Mouse (Mus musculus): ENCODE measurements around the gene Agpat2. TPM values are rescaled to one million over a fixed set of nuclear protein-coding genes. Genes with fewer than 3 reads are reported as not detected.
A peak's percentile ranks its signal among the peaks of the same experiment; 100 is the strongest.

Agpat2 gene
- polyA plus RNA-seq, 1 experiment from 2014 or later = 28.7 TPM

- 9% methylated on average over 6 of the region's 6 CpGs for WGBS (ENCODE audit: insufficient replicate concordance)
- no peak for ATAC-seq
- H3K36me3 ChIP-seq = no peaks in the 10 kb centered on the region
- H3K4me3 ChIP-seq = peak overlapping the region; percentile 63
- no peaks in the 10 kb centered on the region for H3K9me3 ChIP-seq (replicated peaks)
- H3K4me2 ChIP-seq = peak overlapping the region; percentile 90
- H3K27me3 ChIP-seq (replicated peaks) = peaks cover 47% of the 10 kb centered on the region
- H3K4me1 ChIP-seq = peaks cover 64% of the 10 kb centered on the region
- H3K27ac ChIP-seq = peak overlapping the region; percentile 72
- peak overlapping the region; percentile 71 for H3K9ac ChIP-seq
Observed at GRCm38 (mm10) chr2:26603159-26603558, 1.1 kb downstream of the Agpat2 start.

GRCm38 (mm10) chr2:26602631-26603030 lies 1.6 kb downstream of the Agpat2 start:
- 73% methylated on average over 5 of the region's 5 CpGs for WGBS (ENCODE audit: insufficient replicate concordance)
- Histone ChIP-seq H3K4me2 (peak overlapping the region; percentile 90), H3K4me1 (peaks cover 60% of the 10 kb centered on the region)

GRCm38 (mm10) chr2:26601595-26601994 lies 2.6 kb downstream of the Agpat2 start:
- 71% methylated on average over 1 of the region's 1 CpGs for WGBS (ENCODE audit: insufficient replicate concordance)
- Histone ChIP-seq H3K27me3 (replicated peaks) (peaks cover 37% of the 10 kb centered on the region), H3K27ac (no peak overlapping the region), H3K4me2 (no peak overlapping the region), H3K36me3 (no peaks in the 10 kb centered on the region; the same call in 1 of the 2 replicates), H3K9me3 (replicated peaks) (no peaks in the 10 kb centered on the region), H3K4me1 (peaks cover 50% of the 10 kb centered on the region), H3K4me3 (no peak overlapping the region), H3K9ac (no peak overlapping the region)
- no peak for ATAC-seq

More at GRCm38 (mm10) chr2:26602631-26603030, 1.6 kb downstream of the Agpat2 start:
- 0 out of 2 replicates have a peak overlapping the region, but pooled peaks have one; percentile 71 for H3K9ac ChIP-seq
- peaks cover 46% of the 10 kb centered on the region for H3K27me3 ChIP-seq (replicated peaks)
- no peak overlapping the region for H3K27ac ChIP-seq
- H3K4me3 ChIP-seq = peak overlapping the region; percentile 63
- H3K36me3 ChIP-seq = no peaks in the 10 kb centered on the region
- no peaks in the 10 kb centered on the region for H3K9me3 ChIP-seq (replicated peaks)
- ATAC-seq = no peak

- Histone ChIP-seq H3K4me1 (peaks cover 56% of the 10 kb centered on the region), H3K4me2 (no peak overlapping the region), H3K9ac (no peak overlapping the region), H3K27me3 (replicated peaks) (peaks cover 30% of the 10 kb centered on the region), H3K36me3 (no peaks in the 10 kb centered on the region; the same call in none of the 2 replicates), H3K9me3 (replicated peaks) (no peaks in the 10 kb centered on the region), H3K27ac (peak overlapping the region; percentile 49), H3K4me3 (no peak overlapping the region)
- WGBS (ENCODE audit: insufficient replicate concordance) = 63% methylated on average over 2 of the region's 2 CpGs
- peak; percentile 33 for ATAC-seq
Observed at GRCm38 (mm10) chr2:26600664-26601063, 3.6 kb downstream of the Agpat2 start.

GRCm38 (mm10) chr2:26599965-26600364 lies 4.3 kb downstream of the Agpat2 start:
- Histone ChIP-seq H3K36me3 (peaks cover 3% of the 10 kb centered on the region), H3K4me2 (no peak overlapping the region), H3K4me1 (peaks cover 56% of the 10 kb centered on the region), H3K9ac (no peak overlapping the region), H3K4me3 (no peak overlapping the region), H3K27ac (peak overlapping the region; percentile 49), H3K9me3 (replicated peaks) (no peaks in the 10 kb centered on the region), H3K27me3 (replicated peaks) (peaks cover 24% of the 10 kb centered on the region)
- no peak for ATAC-seq
- 68% methylated on average over 4 of the region's 4 CpGs for WGBS (ENCODE audit: insufficient replicate concordance)

GRCm38 (mm10) chr2:26598462-26598861 lies 5.8 kb downstream of the Agpat2 start:
- Histone ChIP-seq H3K36me3 (peaks cover 14% of the 10 kb centered on the region), H3K4me2 (no peak overlapping the region), H3K27me3 (replicated peaks) (peaks cover 9% of the 10 kb centered on the region), H3K4me1 (peaks cover 48% of the 10 kb centered on the region), H3K9me3 (replicated peaks) (no peaks in the 10 kb centered on the region), H3K9ac (no peak overlapping the region), H3K4me3 (no peak overlapping the region), H3K27ac (no peak overlapping the region)
- 59% methylated on average over 3 of the region's 3 CpGs for WGBS (ENCODE audit: insufficient replicate concordance)
- ATAC-seq = no peak

- ATAC-seq = no peak
- no peaks in the 10 kb centered on the region for H3K9me3 ChIP-seq (replicated peaks)
- H3K4me2 ChIP-seq = no peak overlapping the region
- peaks cover 42% of the 10 kb centered on the region for H3K4me1 ChIP-seq
- H3K9ac ChIP-seq = no peak overlapping the region
- H3K4me3 ChIP-seq = no peak overlapping the region
- 93% methylated on average over 2 of the region's 2 CpGs for WGBS (ENCODE audit: insufficient replicate concordance)
- H3K27me3 ChIP-seq (replicated peaks) = peaks cover 3% of the 10 kb centered on the region
- peaks cover 20% of the 10 kb centered on the region for H3K36me3 ChIP-seq
- no peak overlapping the region for H3K27ac ChIP-seq
Observed at GRCm38 (mm10) chr2:26597810-26598209, 6.4 kb downstream of the Agpat2 start.

GRCm38 (mm10) chr2:26596898-26597297 lies 7.3 kb downstream of the Agpat2 start:
- H3K9me3 ChIP-seq (replicated peaks) = no peaks in the 10 kb centered on the region
- H3K4me2 ChIP-seq = no peak overlapping the region
- H3K9ac ChIP-seq = no peak overlapping the region
- no peaks in the 10 kb centered on the region for H3K27me3 ChIP-seq (replicated peaks)
- H3K27ac ChIP-seq = no peak overlapping the region
- H3K36me3 ChIP-seq = peaks cover 29% of the 10 kb centered on the region
- H3K4me1 ChIP-seq = peaks cover 33% of the 10 kb centered on the region
- ATAC-seq = no peak
- H3K4me3 ChIP-seq = no peak overlapping the region
- 75% methylated on average over 3 of the region's 3 CpGs for WGBS (ENCODE audit: insufficient replicate concordance)

GRCm38 (mm10) chr2:26595725-26596435 lies 8.3 kb downstream of the Agpat2 start:
- no peaks in the 10 kb centered on the region for H3K27me3 ChIP-seq (replicated peaks)
- ATAC-seq = no peak
- peaks cover 26% of the 10 kb centered on the region for H3K4me1 ChIP-seq
- H3K36me3 ChIP-seq = peaks cover 39% of the 10 kb centered on the region
- H3K9me3 ChIP-seq (replicated peaks) = no peaks in the 10 kb centered on the region
- peak overlapping the region; percentile 53 for H3K27ac ChIP-seq
- no peak overlapping the region for H3K4me2 ChIP-seq
- WGBS (ENCODE audit: insufficient replicate concordance) = 70% methylated on average over 11 of the region's 11 CpGs
- no peak overlapping the region for H3K4me3 ChIP-seq
- H3K9ac ChIP-seq = no peak overlapping the region

- peak overlapping the region; percentile 53 for H3K27ac ChIP-seq
- ATAC-seq = peak; percentile 24
- no peak overlapping the region for H3K4me2 ChIP-seq
- H3K27me3 ChIP-seq (replicated peaks) = no peaks in the 10 kb centered on the region
- peaks cover 23% of the 10 kb centered on the region for H3K4me1 ChIP-seq
- no peaks in the 10 kb centered on the region for H3K9me3 ChIP-seq (replicated peaks)
- H3K36me3 ChIP-seq = peaks cover 47% of the 10 kb centered on the region
- WGBS (ENCODE audit: insufficient replicate concordance) = 60% methylated on average over 6 of the region's 6 CpGs
- no peak overlapping the region for H3K4me3 ChIP-seq
- H3K9ac ChIP-seq = no peak overlapping the region
Observed at GRCm38 (mm10) chr2:26594934-26595724, 9.1 kb downstream of the Agpat2 start.

- H3K9me3 ChIP-seq (replicated peaks) = no peaks in the 10 kb centered on the region
- peaks cover 16% of the 10 kb centered on the region for H3K4me1 ChIP-seq
- no peak overlapping the region for H3K9ac ChIP-seq
- peak; percentile 25 for ATAC-seq
- WGBS (ENCODE audit: insufficient replicate concordance) = 76% methylated on average over 7 of the region's 7 CpGs
- no peak overlapping the region for H3K4me3 ChIP-seq
- H3K4me2 ChIP-seq = no peak overlapping the region
- peak overlapping the region; percentile 53 for H3K27ac ChIP-seq
- H3K27me3 ChIP-seq (replicated peaks) = no peaks in the 10 kb centered on the region
- peaks cover 52% of the 10 kb centered on the region for H3K36me3 ChIP-seq
Observed at GRCm38 (mm10) chr2:26594461-26594933, 9.7 kb downstream of the Agpat2 start.

- H3K27ac ChIP-seq = no peak overlapping the region
- WGBS (ENCODE audit: insufficient replicate concordance) = 42% methylated on average over 9 of the region's 9 CpGs
- no peaks in the 10 kb centered on the region for H3K9me3 ChIP-seq (replicated peaks)
- H3K27me3 ChIP-seq (replicated peaks) = no peaks in the 10 kb centered on the region
- H3K36me3 ChIP-seq = peaks cover 56% of the 10 kb centered on the region
- H3K9ac ChIP-seq = no peak overlapping the region
- peak; percentile 54 for ATAC-seq
- peaks cover 13% of the 10 kb centered on the region for H3K4me1 ChIP-seq
- H3K4me3 ChIP-seq = no peak overlapping the region
- no peak overlapping the region for H3K4me2 ChIP-seq
Observed at GRCm38 (mm10) chr2:26594022-26594346, 10.2 kb downstream of the Agpat2 start.
